Mouse (Mus musculus) spleen, adult 2 months (tissue): ENCODE data around the gene Cd52. TPM values are rescaled to one million over a fixed set of nuclear protein-coding genes. Genes with fewer than 3 reads are reported as not detected.

Source experiments
- DNase-seq, 2 experiments: peaks; one replicate each; pipeline versions ENCODE4 v3.0.0 to v3.0.0-alpha.2; 2012 to 2021; ENCODE audit warnings: low spot score in 2 of 2, low read depth in 1 of 2
- H3K27ac ChIP-seq: fragments of 200-500 bp; 2 replicates; pipeline ENCODE4 v1.5.1; 2012; ENCODE audit warnings: low read length, inconsistent platforms; ENCODE audit not compliant: insufficient read depth
- H3K27me3 ChIP-seq: fragments of 200-500 bp; 2 replicates; pipeline ENCODE4 v1.6.1; 2012; ENCODE audit warnings: mild to moderate bottlenecking, moderate library complexity, low read length, inconsistent platforms; ENCODE audit not compliant: control insufficient read depth, insufficient read depth
- H3K36me3 ChIP-seq: fragments of 200-500 bp; 2 replicates; pipeline ENCODE4 v1.6.1; 2012; ENCODE audit warnings: mild to moderate bottlenecking, low read length, inconsistent platforms; ENCODE audit not compliant: control insufficient read depth, insufficient read depth
- H3K4me1 ChIP-seq: fragments of 200-500 bp; 2 replicates; pipeline ENCODE4 v1.6.1; 2011; ENCODE audit warnings: inconsistent platforms; ENCODE audit not compliant: control insufficient read depth, insufficient read depth, insufficient read length
- H3K4me3 ChIP-seq: fragments of 200-500 bp; 2 replicates; pipeline ENCODE4 v1.5.1; 2011; ENCODE audit warnings: mild to moderate bottlenecking, inconsistent platforms; ENCODE audit not compliant: insufficient read depth, insufficient read length; ENCODE audit errors: extremely low read depth
- CTCF ChIP-seq: fragments of 200-500 bp; IDR thresholded peaks from 2 replicates; pipeline ENCODE4 v1.5.1; 2011; ENCODE audit warnings: mild to moderate bottlenecking, inconsistent platforms; ENCODE audit not compliant: insufficient read depth, insufficient read length, insufficient replicate concordance; ENCODE audit errors: extremely low read depth
- POLR2A ChIP-seq: fragments of 200-500 bp; IDR thresholded peaks from 2 replicates; pipeline ENCODE4 v1.6.1; 2011; ENCODE audit warnings: low read depth, low read length, inconsistent platforms
- WGBS: fragments of 180-500 bp; shearing (Covaris S2); methylation state at CpG from one replicate; pipeline ENCODE4 v1.1.7; 2018; 5-methylcytosine and 5-hydroxymethylcytosine counted together
- polyA plus RNA-seq: library from polyadenylated mRNA; depleted of rRNA; stranded (reverse); fragments of >200 nt; gene quantifications from 2 replicates; pipeline ENCODE4 v1.2.3, GENCODE M21; 2012

Cd52 gene
- polyA plus RNA-seq, 1 experiment = 461 TPM

GRCm38 (mm10) chr4:134123680-134124551 lies 29.0 kb upstream of the Cd52 start:
- Histone ChIP-seq H3K4me1 (peaks cover 57% of the 10 kb centered on the region), H3K27ac (peak overlapping the region; percentile 40), H3K27me3 (no peaks in the 10 kb centered on the region), H3K4me3 (no peak overlapping the region), H3K36me3 (peaks cover 17% of the 10 kb centered on the region)
- no peak for TF ChIP-seq POLR2A
- TF ChIP-seq CTCF = peak; percentile 97
- 16% methylated on average over 17 of the region's 17 CpGs for WGBS
- DNase-seq = peak in 1 of 2 experiments; percentile 66

- DNase-seq = no peak
- Histone ChIP-seq H3K4me1 (peaks cover 64% of the 10 kb centered on the region), H3K4me3 (no peak overlapping the region), H3K27ac (no peak overlapping the region), H3K27me3 (no peaks in the 10 kb centered on the region), H3K36me3 (peaks cover 17% of the 10 kb centered on the region)
- no peak for TF ChIP-seq CTCF
- no peak for TF ChIP-seq POLR2A
- WGBS = 98% methylated on average over 6 of the region's 6 CpGs
Measured at GRCm38 (mm10) chr4:134123147-134123546, 28.3 kb upstream of the Cd52 start.

GRCm38 (mm10) chr4:134122281-134122680 lies 27.4 kb upstream of the Cd52 start:
- Histone ChIP-seq H3K36me3 (peaks cover 14% of the 10 kb centered on the region), H3K4me3 (no peak overlapping the region), H3K4me1 (peaks cover 68% of the 10 kb centered on the region), H3K27me3 (no peaks in the 10 kb centered on the region), H3K27ac (peak overlapping the region; percentile 99)
- TF ChIP-seq POLR2A = no peak
- TF ChIP-seq CTCF = no peak
- WGBS = 21% methylated on average over 3 of the region's 3 CpGs
- DNase-seq = no peak

GRCm38 (mm10) chr4:134121571-134121970 lies 26.7 kb upstream of the Cd52 start:
- TF ChIP-seq CTCF (no peak), POLR2A (peak; percentile 36)
- no peaks in the 10 kb centered on the region for H3K27me3 ChIP-seq
- H3K4me1 ChIP-seq = peaks cover 63% of the 10 kb centered on the region
- DNase-seq = peak in 1 of 2 experiments; percentile 73
- peak overlapping the region; percentile 99 for H3K27ac ChIP-seq
- H3K4me3 ChIP-seq = peak overlapping the region; percentile 10; the same call in 1 of the 2 replicates
- WGBS = 14% methylated on average over 4 of the region's 4 CpGs
- H3K36me3 ChIP-seq = peaks cover 6% of the 10 kb centered on the region

GRCm38 (mm10) chr4:134120916-134121315 lies 26.0 kb upstream of the Cd52 start:
- H3K4me1 ChIP-seq = peaks cover 67% of the 10 kb centered on the region
- peak overlapping the region; percentile 99 for H3K27ac ChIP-seq
- H3K36me3 ChIP-seq = peaks cover under 1% of the 10 kb centered on the region
- no peak for DNase-seq
- H3K4me3 ChIP-seq = no peak overlapping the region
- WGBS = 67% methylated on average over 4 of the region's 4 CpGs
- H3K27me3 ChIP-seq = no peaks in the 10 kb centered on the region
- TF ChIP-seq CTCF (no peak), POLR2A (no peak)

GRCm38 (mm10) chr4:134120192-134120805 lies 25.4 kb upstream of the Cd52 start:
- Histone ChIP-seq H3K4me3 (no peak overlapping the region), H3K4me1 (peaks cover 73% of the 10 kb centered on the region), H3K36me3 (no peaks in the 10 kb centered on the region), H3K27me3 (no peaks in the 10 kb centered on the region), H3K27ac (peak overlapping the region; percentile 99)
- TF ChIP-seq CTCF (no peak), POLR2A (peak; percentile 31; the same call in 1 of the 2 replicates)
- peak in 1 of 2 experiments; percentile 36 for DNase-seq
- WGBS = 41% methylated on average over 6 of the region's 6 CpGs
